Mouse (Mus musculus) liver, adult 2 months (tissue): ENCODE data around the gene Rbp3.

ENCODE experiments used
- CTCF ChIP-seq: fragments of 200-500 bp; IDR thresholded peaks from 2 replicates; pipeline ENCODE4 v1.5.1; 2011; ENCODE audit warnings: low read depth, low read length, control low read depth
- POLR2A ChIP-seq: fragments of 200-500 bp; IDR thresholded peaks from 2 replicates; pipeline ENCODE4 v1.6.1; 2011; ENCODE audit warnings: low read length, control low read depth; ENCODE audit not compliant: insufficient read depth; ENCODE audit errors: extremely low read depth

GRCm38 (mm10) chr14:33977748-33978147, 23.9 kb downstream of the Rbp3 start:
- TF ChIP-seq POLR2A = no peak
- TF ChIP-seq CTCF = no peak
